Mouse (Mus musculus) right cerebral cortex, adult 2 months (tissue): Measurements from ENCODE around the gene Mei1.

ENCODE experiments used
- DNase-seq, 2 experiments: peaks; one replicate each; pipeline ENCODE4 v3.0.0; 2021 to 2022; ENCODE audit warnings: low spot score in 2 of 2

Mei1 gene

DNA sequence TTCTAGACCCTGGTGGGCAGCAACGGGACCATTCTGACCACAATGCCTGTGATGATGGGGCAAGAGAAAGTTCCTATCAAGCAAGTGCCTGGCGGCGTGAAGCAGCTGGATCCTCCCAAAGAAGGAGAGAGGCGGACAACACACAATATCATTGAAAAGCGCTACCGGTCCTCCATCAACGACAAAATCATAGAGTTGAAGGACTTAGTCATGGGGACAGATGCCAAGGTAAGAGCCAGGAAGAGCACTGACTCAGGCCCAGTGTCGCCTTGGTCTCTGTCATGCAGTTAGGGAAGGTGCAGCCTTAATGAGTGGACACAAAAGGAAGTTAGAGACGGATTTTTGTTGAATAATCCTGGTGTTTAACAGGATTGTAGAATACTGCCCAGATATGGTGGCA, 105.3 kb downstream of the Mei1 start:
- no peak for DNase-seq
